Mouse (Mus musculus): Measurements from ENCODE around the gene Tulp2. TPM values are rescaled to one million over a fixed set of nuclear protein-coding genes. Genes with fewer than 3 reads are reported as not detected.
"Not testable (repeated sequence)": the region's sequence is repeated elsewhere in the genome, so short reads cannot be mapped to it uniquely, and the experiment has no call there.

Tulp2 gene
- polyA plus RNA-seq, 1 experiment from 2014 or later = 0.80 TPM

DNA sequence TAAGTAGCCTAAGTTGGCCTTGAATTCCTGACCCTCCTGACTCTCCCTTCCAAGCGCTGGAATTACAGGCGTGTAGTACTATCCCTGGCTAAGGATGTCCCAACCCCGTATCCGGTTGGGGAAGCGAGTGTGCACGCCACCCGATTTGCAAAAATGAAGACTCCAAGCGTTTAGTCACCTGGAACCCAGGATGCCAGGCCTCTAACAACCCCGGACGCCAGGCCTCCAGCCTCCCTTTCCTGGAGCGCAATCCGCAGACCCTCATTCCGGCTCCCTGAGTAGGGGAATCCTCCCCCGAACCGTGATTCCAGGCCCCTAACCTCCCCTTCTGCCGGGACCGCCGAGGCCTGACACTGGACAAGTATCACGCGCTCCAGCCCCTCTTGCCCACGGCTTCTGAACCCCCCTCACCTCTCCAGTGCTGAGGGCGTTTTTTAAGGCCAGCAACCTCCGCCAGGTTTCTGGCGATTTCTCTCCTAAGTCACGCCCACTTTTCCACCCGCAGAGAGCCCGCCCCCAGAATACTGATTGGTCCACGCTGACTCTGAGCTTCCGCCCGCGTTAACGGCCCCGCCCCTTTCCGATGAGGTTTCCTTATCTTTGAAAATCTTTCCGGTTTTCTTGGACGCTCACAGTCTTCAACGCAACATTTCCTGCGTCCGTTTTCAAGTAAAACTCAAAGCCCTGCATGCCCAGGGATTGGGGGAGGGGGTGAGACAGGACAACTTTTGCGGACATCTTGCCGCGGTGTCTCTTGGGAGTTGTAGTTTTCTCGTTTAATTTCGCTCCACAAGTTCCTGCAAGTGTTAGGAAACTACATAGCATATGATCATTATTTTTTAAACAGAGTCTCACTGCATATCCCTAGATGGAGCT is 28.5 kb downstream of the Tulp2 start, which contains the start of gene Nucb1:
Nucb1 (minus strand) TSS at position 495 of the 876 bp plus-strand sequence.
- peak within 1 kb of the TSS; percentile 97 for H3K4me2 ChIP-seq
- H3K36me3 ChIP-seq = peaks cover 29% of the 10 kb centered on the region
- peak; percentile 92 for DNase-seq
- WGBS (ENCODE audit: insufficient replicate concordance) = under 1% methylated on average over 44 of the region's 44 CpGs
- H3K27ac ChIP-seq = peak within 1 kb of the TSS; percentile 98
- no peaks in the 10 kb centered on the region for H3K9me3 ChIP-seq (replicated peaks)
- no peaks in the 10 kb centered on the region for H3K27me3 ChIP-seq
- H3K9ac ChIP-seq = peak within 1 kb of the TSS; percentile 98
- peak within 1 kb of the TSS; percentile 95 for H3K4me3 ChIP-seq (replicated peaks)
- ATAC-seq (ENCODE audit: low read depth) = peak; percentile 74
- H3K4me1 ChIP-seq (replicated peaks) = peaks cover 58% of the 10 kb centered on the region

DNA sequence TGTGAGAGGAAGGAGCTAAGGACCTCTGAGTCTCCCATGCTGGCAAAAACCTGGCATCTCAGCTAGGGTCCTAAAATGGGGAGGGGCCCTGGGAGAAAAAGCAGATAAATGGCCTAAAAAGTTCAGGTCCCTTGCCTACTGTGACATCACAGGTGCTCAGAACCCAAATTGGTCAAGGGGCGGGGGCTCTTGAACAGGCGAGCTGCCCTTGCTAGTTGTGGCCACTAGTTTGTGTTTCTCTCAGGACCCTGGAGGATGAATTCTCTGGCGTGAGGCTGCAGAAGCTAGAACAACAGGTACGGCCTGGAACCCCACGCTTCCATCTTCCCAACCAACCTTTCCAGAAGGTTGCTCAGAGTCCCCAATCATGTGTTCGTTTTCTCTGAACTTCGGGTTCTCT is 32.7 kb downstream of the Tulp2 start:
- H3K4me1 ChIP-seq (replicated peaks) = peaks cover 49% of the 10 kb centered on the region
- ATAC-seq (ENCODE audit: low read depth) (no peak), DNase-seq (no peak)
- peak overlapping the region; percentile 60; the same call in 1 of the 2 replicates for H3K9ac ChIP-seq
- no peaks in the 10 kb centered on the region for H3K27me3 ChIP-seq
- H3K9me3 ChIP-seq (replicated peaks) = no peaks in the 10 kb centered on the region
- H3K4me2 ChIP-seq = peak overlapping the region; percentile 62; the same call in 1 of the 2 replicates
- H3K27ac ChIP-seq = peak overlapping the region; percentile 82
- no peak overlapping the region for H3K4me3 ChIP-seq (replicated peaks)
- H3K36me3 ChIP-seq = no peaks in the 10 kb centered on the region
- WGBS (ENCODE audit: insufficient replicate concordance) = 73% methylated on average over 7 of the region's 7 CpGs

DNA sequence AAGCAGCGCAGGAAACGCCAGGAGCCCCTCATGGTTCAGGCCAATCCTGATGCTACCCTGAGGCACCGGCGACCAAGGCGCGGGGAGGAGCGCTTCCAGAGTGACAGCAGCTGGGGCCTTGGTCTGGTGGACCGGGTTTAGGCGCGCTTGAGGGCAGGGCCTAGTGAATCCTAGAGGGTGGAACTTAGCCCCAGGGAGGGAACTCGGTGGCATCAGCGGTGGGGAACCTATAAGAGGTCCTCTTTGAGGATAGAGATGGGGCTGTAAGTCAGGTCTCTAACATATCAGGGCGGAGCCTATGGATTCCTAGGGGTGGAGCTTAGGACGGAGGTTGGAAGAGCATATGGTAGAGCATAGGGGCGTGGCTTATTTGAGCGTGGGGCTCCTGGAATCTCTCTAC is 33.8 kb downstream of the Tulp2 start:
- peak overlapping the region; percentile 60 for H3K9ac ChIP-seq
- WGBS (ENCODE audit: insufficient replicate concordance) = 8% methylated on average over 16 of the region's 16 CpGs
- peak; percentile 85 for ATAC-seq (ENCODE audit: low read depth)

DNA sequence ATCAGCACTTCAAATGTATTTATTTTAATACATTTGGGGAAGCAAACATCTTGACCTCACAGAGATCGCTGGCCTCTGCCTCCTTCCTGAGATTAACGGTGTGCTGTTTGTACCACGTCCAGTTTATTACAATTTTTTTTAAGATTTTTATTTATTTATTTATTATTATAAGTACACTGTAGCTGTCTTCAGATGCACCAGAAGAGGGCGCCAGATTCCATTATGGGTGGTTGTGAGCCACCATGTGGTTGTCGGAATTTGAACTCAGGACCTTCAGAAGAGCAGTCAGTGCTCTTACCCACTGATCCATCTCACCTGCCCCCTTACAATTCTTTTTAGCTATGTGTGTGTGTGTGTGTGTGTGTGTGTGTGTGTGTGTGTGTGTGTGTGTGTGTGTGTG is 35.2 kb downstream of the Tulp2 start:
- ATAC-seq (ENCODE audit: low read depth); DNase-seq; H3K4me2 ChIP-seq; H3K9me3 ChIP-seq (replicated peaks); H3K27me3 ChIP-seq; H3K4me3 ChIP-seq (replicated peaks); H3K27ac ChIP-seq; H3K9ac ChIP-seq: not testable (repeated sequence)
- Histone ChIP-seq H3K4me1 (replicated peaks) (peaks cover 62% of the 10 kb centered on the region), H3K36me3 (peaks cover 11% of the 10 kb centered on the region)
- 58% methylated on average over 5 of the region's 5 CpGs for WGBS (ENCODE audit: insufficient replicate concordance)

More for the DNA sequence above, 33.8 kb downstream of the Tulp2 start:
- DNase-seq = peak; percentile 80
- Histone ChIP-seq H3K27ac (peak overlapping the region; percentile 82), H3K36me3 (no peaks in the 10 kb centered on the region), H3K4me1 (replicated peaks) (peaks cover 52% of the 10 kb centered on the region), H3K4me2 (peak overlapping the region; percentile 62), H3K27me3 (no peaks in the 10 kb centered on the region), H3K4me3 (replicated peaks) (peak overlapping the region; percentile 36), H3K9me3 (replicated peaks) (no peaks in the 10 kb centered on the region)

DNA sequence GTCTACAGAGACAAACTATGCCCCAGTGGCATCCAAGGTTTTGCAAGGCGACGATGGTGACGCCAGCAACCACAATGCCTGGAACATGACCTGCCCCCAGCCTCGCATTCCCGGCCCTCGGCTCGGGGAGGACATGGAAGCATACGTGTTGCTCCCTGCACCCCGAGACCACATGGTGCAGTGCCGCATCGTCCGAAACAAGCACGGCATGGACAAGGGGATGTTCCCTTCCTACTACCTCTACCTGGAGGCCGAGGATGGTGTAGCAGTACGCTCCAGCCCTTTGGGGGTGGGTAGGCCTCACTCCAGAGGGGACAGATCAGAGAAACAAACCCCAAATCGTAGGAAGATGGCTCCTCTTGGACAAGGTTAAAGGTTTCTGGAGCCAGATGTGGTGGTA is 36.9 kb downstream of the Tulp2 start:
- ATAC-seq (ENCODE audit: low read depth) (no peak), DNase-seq (no peak)
- no peaks in the 10 kb centered on the region for H3K27me3 ChIP-seq
- H3K4me1 ChIP-seq (replicated peaks) = peaks cover 78% of the 10 kb centered on the region
- H3K4me3 ChIP-seq (replicated peaks) = no peak overlapping the region
- 89% methylated on average over 16 of the region's 16 CpGs for WGBS (ENCODE audit: insufficient replicate concordance)
- H3K9ac ChIP-seq = no peak overlapping the region
- H3K4me2 ChIP-seq = no peak overlapping the region
- H3K27ac ChIP-seq = peak overlapping the region; percentile 72
- peaks cover 29% of the 10 kb centered on the region for H3K36me3 ChIP-seq
- H3K9me3 ChIP-seq (replicated peaks) = no peaks in the 10 kb centered on the region

DNA sequence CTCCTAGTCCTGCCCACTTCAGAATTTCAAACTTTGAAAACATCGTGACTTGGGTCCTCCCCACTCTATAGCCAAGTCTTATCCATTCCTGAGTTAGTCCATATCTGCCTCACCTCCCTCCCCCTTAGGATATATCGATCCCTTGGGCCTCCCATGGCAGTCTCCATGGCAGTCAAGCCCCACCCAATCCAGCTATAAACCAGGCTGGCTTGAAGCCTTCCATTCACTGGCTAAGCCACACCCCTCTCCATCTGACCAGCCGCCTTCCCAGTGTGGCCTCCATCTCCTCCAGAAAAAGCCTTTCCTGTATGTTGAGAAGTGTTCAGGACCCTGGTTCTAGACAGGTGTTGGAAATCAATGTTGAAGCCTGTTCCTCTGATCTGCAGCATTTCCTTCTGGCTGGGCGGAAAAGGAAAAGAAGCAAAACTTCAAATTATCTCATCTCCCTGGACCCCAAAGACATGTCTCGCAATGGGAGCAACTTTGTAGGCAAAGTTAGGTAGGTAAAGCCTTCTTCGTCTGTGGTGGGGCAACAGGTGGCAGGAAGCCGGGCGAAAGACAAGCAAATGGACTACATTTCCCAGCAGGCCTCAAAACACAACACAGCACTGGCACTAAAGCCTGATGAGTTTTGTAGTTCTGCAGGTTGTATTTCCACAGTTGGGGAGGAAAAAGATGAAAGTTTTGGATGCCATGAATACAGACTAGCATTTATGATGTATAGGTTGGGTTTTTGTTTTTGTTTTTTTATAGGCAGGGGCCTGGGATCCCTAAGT is 37.9 kb downstream of the Tulp2 start:
- Histone ChIP-seq H3K4me1 (replicated peaks) (peaks cover 77% of the 10 kb centered on the region), H3K9me3 (replicated peaks) (no peaks in the 10 kb centered on the region), H3K4me3 (replicated peaks) (no peak overlapping the region), H3K27me3 (no peaks in the 10 kb centered on the region), H3K36me3 (peaks cover 37% of the 10 kb centered on the region), H3K27ac (peak overlapping the region; percentile 72), H3K4me2 (peak overlapping the region; percentile 26), H3K9ac (peak overlapping the region; percentile 46)
- 64% methylated on average over 8 of the region's 8 CpGs for WGBS (ENCODE audit: insufficient replicate concordance)
- ATAC-seq (ENCODE audit: low read depth) = 0 out of 2 replicates have a peak, but pooled peaks have one; percentile 9
- no peak for DNase-seq

DNA sequence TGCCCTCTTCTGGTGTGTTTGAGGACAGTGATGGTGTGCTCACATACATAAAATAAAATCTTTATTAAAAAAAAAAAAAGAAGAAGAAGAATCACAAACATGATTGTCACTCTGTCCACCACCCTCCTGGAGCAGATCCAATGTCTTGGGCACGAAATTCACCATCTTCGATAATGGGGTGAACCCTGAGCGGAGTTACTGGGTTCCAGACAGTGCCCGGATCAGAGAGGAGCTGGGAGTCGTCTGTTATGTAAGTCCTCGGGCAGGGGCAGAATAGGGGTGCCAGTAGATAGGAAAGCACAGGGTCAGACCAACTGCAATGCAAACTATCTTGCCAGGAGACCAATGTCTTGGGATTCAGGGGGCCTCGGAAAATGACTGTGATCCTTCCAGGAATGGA is 38.9 kb downstream of the Tulp2 start:
- 88% methylated on average over 7 of the region's 7 CpGs for WGBS (ENCODE audit: insufficient replicate concordance)
- Histone ChIP-seq H3K9me3 (replicated peaks) (no peaks in the 10 kb centered on the region), H3K4me3 (replicated peaks) (0 out of 2 replicates have a peak overlapping the region, but pooled peaks have one; percentile 99), H3K4me2 (peak overlapping the region; percentile 80), H3K27me3 (no peaks in the 10 kb centered on the region), H3K9ac (0 out of 2 replicates have a peak overlapping the region, but pooled peaks have one; percentile 2), H3K4me1 (replicated peaks) (peaks cover 73% of the 10 kb centered on the region), H3K36me3 (peaks cover 40% of the 10 kb centered on the region), H3K27ac (peak overlapping the region; percentile 99; the same call in 1 of the 2 replicates)
- ATAC-seq (ENCODE audit: low read depth) = no peak
- no peak for DNase-seq

DNA sequence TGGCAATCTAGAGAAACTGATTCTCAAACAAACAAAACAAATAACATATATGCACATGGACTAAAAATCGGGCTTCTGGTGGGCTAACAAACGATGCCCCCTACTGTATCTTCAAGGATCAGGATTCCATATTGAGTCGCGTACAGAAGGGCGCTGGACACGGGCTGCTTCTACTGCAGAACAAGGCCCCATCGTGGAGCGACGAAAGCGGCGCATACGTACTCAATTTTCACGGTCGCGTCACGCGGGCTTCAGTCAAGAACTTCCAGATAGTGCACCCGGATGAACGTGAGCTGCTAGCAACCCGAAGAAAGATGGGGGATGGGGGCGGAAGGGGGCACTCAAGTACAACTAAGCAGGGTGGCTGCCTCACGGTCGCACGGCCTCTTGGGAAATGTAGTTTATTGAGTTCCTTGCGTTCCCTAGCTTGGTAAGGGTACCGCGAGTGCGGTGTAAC is 40.1 kb downstream of the Tulp2 start:
- Histone ChIP-seq H3K9ac (peak overlapping the region; percentile 100), H3K36me3 (peaks cover 40% of the 10 kb centered on the region), H3K27ac (peak overlapping the region; percentile 99), H3K4me1 (replicated peaks) (peaks cover 65% of the 10 kb centered on the region), H3K9me3 (replicated peaks) (no peaks in the 10 kb centered on the region), H3K4me2 (peak overlapping the region; percentile 80), H3K27me3 (no peaks in the 10 kb centered on the region), H3K4me3 (replicated peaks) (peak overlapping the region; percentile 99)
- peak; percentile 78 for DNase-seq
- under 1% methylated on average over 28 of the region's 28 CpGs for WGBS (ENCODE audit: insufficient replicate concordance)
- ATAC-seq (ENCODE audit: low read depth) = no peak

DNA sequence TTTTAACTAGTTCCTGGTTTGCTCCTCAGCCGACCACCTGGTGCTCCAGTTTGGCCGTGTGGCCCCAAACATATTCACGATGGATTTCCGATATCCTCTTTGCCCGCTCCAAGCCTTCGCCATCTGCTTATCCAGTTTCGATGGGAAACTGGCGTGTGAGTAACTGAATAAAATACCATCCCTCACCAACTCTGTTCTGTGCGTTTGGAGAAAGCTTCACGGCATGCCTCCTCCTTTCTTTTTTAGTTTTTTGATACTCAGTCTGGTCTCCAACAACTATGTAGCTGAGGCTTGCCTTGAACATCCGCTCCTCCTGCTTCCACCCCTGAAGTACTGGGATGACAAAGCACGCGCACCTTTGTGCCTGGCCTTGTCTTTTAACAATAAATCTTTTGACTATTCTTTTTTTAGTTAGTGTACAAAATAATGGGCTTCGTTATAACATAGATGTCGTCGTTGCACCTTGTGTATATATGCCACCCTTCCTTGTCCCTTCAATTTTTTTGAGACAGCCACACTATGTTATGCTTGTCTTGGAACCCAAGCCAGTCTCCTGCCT is 40.6 kb downstream of the Tulp2 start:
- Histone ChIP-seq H3K9me3 (replicated peaks) (no peaks in the 10 kb centered on the region), H3K9ac (peak overlapping the region; percentile 100), H3K27me3 (no peaks in the 10 kb centered on the region), H3K36me3 (peaks cover 40% of the 10 kb centered on the region), H3K4me1 (replicated peaks) (peaks cover 68% of the 10 kb centered on the region), H3K27ac (peak overlapping the region; percentile 99), H3K4me3 (replicated peaks) (peak overlapping the region; percentile 99), H3K4me2 (peak overlapping the region; percentile 80)
- WGBS (ENCODE audit: insufficient replicate concordance) = 52% methylated on average over 16 of the region's 16 CpGs
- ATAC-seq (ENCODE audit: low read depth) = no peak
- DNase-seq = no peak

DNA sequence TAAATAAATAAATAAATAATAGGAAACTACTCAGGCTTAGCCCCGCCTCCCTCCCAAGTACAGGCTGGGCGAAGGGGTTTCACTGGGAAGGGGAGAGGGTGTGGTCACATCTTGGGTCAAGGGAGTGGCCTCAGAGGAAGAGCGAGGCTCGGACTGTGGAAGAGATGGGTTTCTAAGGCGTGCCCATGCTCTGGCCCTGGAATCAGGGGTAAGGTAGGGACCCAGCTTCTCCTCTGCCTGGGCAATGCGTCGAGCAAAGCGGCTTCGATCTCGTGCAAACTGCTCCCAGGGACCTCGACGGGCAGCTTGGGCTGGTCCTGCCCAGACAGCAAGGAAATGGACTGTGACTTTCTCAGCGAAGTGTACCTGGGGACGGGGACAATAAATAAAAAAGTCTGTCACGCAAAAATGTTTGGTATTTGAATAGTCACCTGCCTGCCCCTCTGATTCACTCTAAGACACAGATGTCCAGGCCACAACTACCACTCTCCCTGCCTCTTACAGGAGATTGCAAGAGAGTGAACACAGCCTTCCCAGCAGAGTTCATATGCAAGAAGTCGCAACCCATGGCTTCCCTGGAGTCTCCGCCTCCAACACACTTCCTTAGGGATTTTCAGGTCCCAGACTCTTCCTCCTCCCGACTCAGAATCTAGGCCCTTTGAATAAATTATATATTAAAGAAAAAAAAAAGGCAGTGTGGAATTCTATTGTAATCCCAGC is 41.4 kb downstream of the Tulp2 start:
- WGBS (ENCODE audit: insufficient replicate concordance) = 49% methylated on average over 18 of the region's 18 CpGs
- Histone ChIP-seq H3K9me3 (replicated peaks) (no peaks in the 10 kb centered on the region), H3K4me3 (replicated peaks) (peak overlapping the region; percentile 99), H3K27me3 (no peaks in the 10 kb centered on the region), H3K9ac (peak overlapping the region; percentile 100), H3K27ac (peak overlapping the region; percentile 99), H3K4me2 (peak overlapping the region; percentile 80), H3K36me3 (peaks cover 40% of the 10 kb centered on the region), H3K4me1 (replicated peaks) (peaks cover 73% of the 10 kb centered on the region)
- DNase-seq = peak; percentile 66
- ATAC-seq (ENCODE audit: low read depth) = peak; percentile 16
